Mouse (Mus musculus) hindbrain, embryonic 16.5 days (tissue): Measurements from ENCODE around the gene Trim34a. TPM values are rescaled to one million over a fixed set of nuclear protein-coding genes. Genes with fewer than 3 reads are reported as not detected.
"Not testable (repeated sequence)": the region's sequence is repeated elsewhere in the genome, so short reads cannot be mapped to it uniquely, and the experiment has no call there.

Source experiments
- ATAC-seq: fragments of 200-750 bp; cut with Nextera tagmentation; 2 replicates; pipeline ENCODE4 v1.8.0; 2017; ENCODE audit warnings: moderate TSS enrichment, moderate library complexity
- H3K27ac ChIP-seq: fragments of 300-500 bp; sonication (generic); 2 replicates; pipeline ENCODE4 v1.5.1; 2014; ENCODE audit warnings: low read depth, mild to moderate bottlenecking, control low read depth, low read length, moderate library complexity
- H3K27me3 ChIP-seq: fragments of 300-500 bp; sonication (generic); replicated peaks from 2 replicates; pipeline ENCODE4 v1.6.1; 2014; ENCODE audit warnings: low read length; ENCODE audit not compliant: control insufficient read depth, insufficient read depth
- H3K36me3 ChIP-seq: fragments of 300-500 bp; sonication (generic); 2 replicates; pipeline ENCODE4 v1.6.1; 2014; ENCODE audit warnings: mild to moderate bottlenecking, low read length, moderate library complexity, mixed read lengths; ENCODE audit not compliant: control insufficient read depth, insufficient read depth
- H3K4me1 ChIP-seq: fragments of 300-500 bp; sonication (generic); 2 replicates; pipeline ENCODE4 v1.6.1; 2014; ENCODE audit warnings: low read depth, low read length; ENCODE audit not compliant: control insufficient read depth, insufficient read depth
- H3K4me2 ChIP-seq: fragments of 300-500 bp; sonication (generic); 2 replicates; pipeline ENCODE4 v1.6.1; 2014; ENCODE audit warnings: mild to moderate bottlenecking, low read length, control low read depth, moderate library complexity
- H3K4me3 ChIP-seq: fragments of 300-500 bp; sonication (generic); 2 replicates; pipeline ENCODE4 v1.5.1; 2014; ENCODE audit warnings: mild to moderate bottlenecking, low read length, control low read depth, moderate library complexity
- H3K9ac ChIP-seq: fragments of 300-500 bp; sonication (generic); 2 replicates; pipeline ENCODE4 v1.6.1; 2014; ENCODE audit warnings: low read depth, mild to moderate bottlenecking, control low read depth, low read length, moderate library complexity
- H3K9me3 ChIP-seq: fragments of 300-500 bp; sonication (generic); 2 replicates; pipeline ENCODE4 v1.6.1; 2014; ENCODE audit warnings: mild to moderate bottlenecking, low read length, moderate library complexity; ENCODE audit not compliant: control insufficient read depth
- WGBS: fragments of 180-500 bp; shearing (Covaris S2); extraction: QIAGEN DNeasy Blood & Tissue Kit; methylation state at CpG from one replicate; pipeline ENCODE4 v1.1.7; 2014; 5-methylcytosine and 5-hydroxymethylcytosine counted together
- polyA plus RNA-seq: library from polyadenylated mRNA; unstranded; fragments of >200 nt; fragmentation: Nextera tagmentation; extraction: Ambion mirVana; gene quantifications from 2 replicates; pipeline ENCODE4 v1.2.1, GENCODE M21; 2015

The Trim34a gene
- polyA plus RNA-seq, 1 experiment from 2014 or later: 1.2 TPM

DNA sequence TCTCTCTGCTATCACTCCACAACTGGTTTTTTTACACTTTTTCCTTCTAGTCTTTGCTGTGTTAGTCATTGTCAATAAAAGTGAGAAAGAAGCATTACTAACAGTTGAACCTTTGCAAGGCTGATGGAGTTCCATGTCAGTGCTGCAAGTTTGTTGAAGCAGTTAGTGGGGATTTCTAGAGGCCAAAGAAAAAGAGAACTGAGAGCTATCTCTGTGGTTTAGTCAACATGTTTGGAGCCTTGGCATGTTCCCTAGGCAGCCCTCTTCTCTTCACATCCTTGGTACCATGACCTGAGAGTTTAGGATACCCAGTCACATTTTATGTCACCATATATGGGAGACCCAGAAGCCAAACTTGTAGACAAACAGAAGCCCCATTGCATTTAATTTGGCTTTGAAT, 3.4 kb upstream of the Trim34a start:
- no peak overlapping the region for H3K4me3 ChIP-seq
- no peaks in the 10 kb centered on the region for H3K4me1 ChIP-seq
- ATAC-seq: no peak
- H3K4me2 ChIP-seq: no peak overlapping the region
- H3K27ac ChIP-seq: no peak overlapping the region
- H3K27me3 ChIP-seq: no peaks in the 10 kb centered on the region
- no peaks in the 10 kb centered on the region for H3K9me3 ChIP-seq
- H3K36me3 ChIP-seq: no peaks in the 10 kb centered on the region
- H3K9ac ChIP-seq: no peak overlapping the region

DNA sequence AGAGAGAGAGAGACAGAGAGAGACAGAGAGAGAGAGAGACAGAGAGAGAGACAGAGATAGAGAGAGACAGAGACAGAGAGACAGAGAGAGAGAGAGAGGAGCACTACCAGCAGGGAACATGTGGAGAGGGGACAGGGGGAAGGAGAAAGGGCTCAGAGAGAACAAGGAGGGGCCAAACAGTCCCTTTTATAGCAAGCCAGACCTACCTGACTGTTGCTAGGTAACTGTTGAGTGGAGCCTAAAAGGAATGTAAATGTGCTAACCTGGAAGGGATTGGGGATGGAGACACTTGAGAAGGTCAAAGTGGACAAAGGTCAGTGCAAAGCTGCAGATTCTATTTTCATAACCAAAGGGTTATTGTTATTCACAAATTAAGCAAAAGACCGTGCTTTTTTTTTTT, 641 bp upstream of the Trim34a start:
- Histone ChIP-seq H3K27ac (no peak overlapping the region), H3K27me3 (no peaks in the 10 kb centered on the region), H3K4me3 (no peak overlapping the region), H3K4me1 (no peaks in the 10 kb centered on the region), H3K9ac (no peak overlapping the region), H3K4me2 (no peak overlapping the region), H3K36me3 (no peaks in the 10 kb centered on the region), H3K9me3 (no peaks in the 10 kb centered on the region)
- ATAC-seq: no peak
- 78% methylated on average over 1 of the region's 1 CpGs for WGBS

DNA sequence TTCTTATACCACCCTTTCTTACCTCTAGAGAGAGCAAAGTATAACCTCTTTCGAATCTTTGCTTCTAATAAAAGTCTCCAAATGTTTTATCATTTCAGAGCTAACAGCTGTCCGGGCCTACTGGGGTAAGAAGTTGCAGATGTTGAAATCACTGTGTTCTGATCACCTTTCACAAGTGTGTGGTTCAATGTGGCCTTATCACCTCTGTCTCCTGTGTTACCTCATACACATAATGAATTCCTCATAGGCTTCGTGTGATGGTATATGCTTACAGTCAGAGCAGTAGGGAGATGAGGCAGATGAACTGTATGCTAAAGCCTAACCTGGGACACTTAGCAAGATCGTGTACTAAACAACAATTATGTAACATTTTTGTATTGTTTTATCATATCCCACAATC, 16.1 kb downstream of the Trim34a start:
- H3K9ac ChIP-seq, H3K27ac ChIP-seq, H3K4me2 ChIP-seq, H3K4me1 ChIP-seq, ATAC-seq, H3K36me3 ChIP-seq, H3K9me3 ChIP-seq, H3K4me3 ChIP-seq, H3K27me3 ChIP-seq: not testable (repeated sequence)
- 91% methylated on average over 4 of the region's 4 CpGs for WGBS

DNA sequence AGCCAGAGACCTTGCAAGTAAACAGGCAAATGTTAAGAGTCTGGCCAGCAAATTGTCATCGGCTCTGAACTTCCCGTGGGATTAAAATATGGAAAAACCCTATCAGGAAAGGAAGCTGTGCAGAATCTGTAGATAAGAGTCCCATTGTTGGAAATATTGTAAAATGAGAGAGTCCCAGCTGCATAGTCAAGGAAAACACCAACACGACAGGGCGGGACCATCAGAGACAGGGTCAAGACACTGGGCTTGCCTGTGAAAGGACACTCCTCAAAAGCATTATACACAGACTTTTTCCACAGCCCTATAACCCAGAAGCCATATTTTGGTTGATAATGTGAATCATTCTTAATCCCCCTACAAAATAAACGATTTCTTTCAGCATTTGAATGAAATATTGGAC, 21.1 kb downstream of the Trim34a start:
- not testable (repeated sequence) for H3K9ac ChIP-seq, H3K36me3 ChIP-seq, H3K27ac ChIP-seq, H3K4me3 ChIP-seq, H3K27me3 ChIP-seq, H3K9me3 ChIP-seq, H3K4me2 ChIP-seq, ATAC-seq, H3K4me1 ChIP-seq
- 73% methylated on average over 2 of the region's 5 CpGs for WGBS

DNA sequence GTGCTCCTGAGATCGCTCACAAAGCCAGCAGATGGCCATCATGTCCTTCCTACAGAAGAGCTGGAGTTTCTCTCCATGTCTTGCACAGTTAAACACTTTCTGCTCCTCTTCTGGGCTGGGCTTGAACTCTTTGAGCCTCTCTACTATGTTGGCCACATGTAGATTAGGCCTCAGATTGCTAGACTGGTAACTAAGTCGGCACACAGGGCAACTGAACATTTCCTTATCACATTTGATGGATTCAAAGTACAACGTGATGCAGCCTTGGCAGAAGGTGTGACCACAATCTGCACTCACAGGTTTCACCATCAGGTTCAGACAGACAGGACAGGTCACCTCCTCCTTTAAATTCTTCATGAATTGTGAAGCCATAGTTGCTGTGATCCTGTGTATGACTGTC, 35.1 kb downstream of the Trim34a start:
- WGBS: 86% methylated on average over 3 of the region's 3 CpGs
- not testable (repeated sequence) for H3K9me3 ChIP-seq, H3K4me2 ChIP-seq, ATAC-seq, H3K9ac ChIP-seq, H3K4me3 ChIP-seq, H3K36me3 ChIP-seq, H3K27ac ChIP-seq, H3K27me3 ChIP-seq, H3K4me1 ChIP-seq

DNA sequence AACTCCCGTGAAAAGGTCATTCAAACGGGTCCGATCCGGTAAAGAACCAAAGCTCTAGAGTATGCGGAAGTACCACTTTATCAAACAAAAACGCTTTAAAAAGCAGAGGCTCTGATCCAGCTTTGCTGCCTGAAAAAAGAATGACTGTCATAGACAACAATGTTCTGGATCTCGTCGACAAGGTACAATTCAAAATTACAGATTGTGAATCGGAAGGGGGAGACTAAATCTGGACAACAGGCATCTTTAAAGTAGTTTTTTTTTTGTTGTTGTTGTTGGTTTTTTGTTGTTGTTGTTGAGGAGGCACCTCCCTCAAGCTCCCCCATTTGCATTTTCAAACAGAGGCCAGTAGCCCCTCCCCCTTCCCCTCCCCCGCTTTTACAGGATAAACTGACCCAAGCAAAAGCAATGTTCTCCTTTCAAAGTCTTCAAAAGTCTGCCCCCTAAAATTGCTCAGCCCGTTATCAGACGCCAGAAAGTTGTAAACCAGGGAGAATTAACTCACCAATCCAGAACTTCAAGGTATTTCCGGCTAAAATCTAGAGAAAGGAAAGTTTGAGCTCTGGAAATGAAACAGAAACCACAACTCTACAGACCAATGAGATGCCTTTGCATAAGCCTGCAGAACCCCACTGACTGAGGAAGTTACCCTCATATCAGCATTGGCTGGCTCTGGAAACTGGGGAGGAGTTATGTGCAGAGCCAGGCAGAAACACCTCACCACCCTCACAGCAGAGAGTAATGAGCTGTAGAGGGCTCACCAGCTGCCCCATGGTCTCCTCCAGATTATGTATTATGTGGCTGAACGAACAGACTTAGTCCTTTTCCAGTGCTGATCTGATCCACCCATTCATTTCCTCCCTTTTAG, 43.6 kb downstream of the Trim34a start, which contains the start of gene Trim5:
TSS of gene Trim5 (minus strand) at position 519 of the 868 bp plus-strand sequence.
- H3K9ac ChIP-seq, H3K27ac ChIP-seq, H3K27me3 ChIP-seq, H3K9me3 ChIP-seq, H3K4me3 ChIP-seq, H3K36me3 ChIP-seq, H3K4me1 ChIP-seq: not testable (repeated sequence)
- peak within 1 kb of the TSS; percentile 14; the same call in 1 of the 2 replicates for H3K4me2 ChIP-seq
- 47% methylated on average over 14 of the region's 14 CpGs for WGBS
- ATAC-seq: peak; percentile 58; the same call in 1 of the 2 replicates

DNA sequence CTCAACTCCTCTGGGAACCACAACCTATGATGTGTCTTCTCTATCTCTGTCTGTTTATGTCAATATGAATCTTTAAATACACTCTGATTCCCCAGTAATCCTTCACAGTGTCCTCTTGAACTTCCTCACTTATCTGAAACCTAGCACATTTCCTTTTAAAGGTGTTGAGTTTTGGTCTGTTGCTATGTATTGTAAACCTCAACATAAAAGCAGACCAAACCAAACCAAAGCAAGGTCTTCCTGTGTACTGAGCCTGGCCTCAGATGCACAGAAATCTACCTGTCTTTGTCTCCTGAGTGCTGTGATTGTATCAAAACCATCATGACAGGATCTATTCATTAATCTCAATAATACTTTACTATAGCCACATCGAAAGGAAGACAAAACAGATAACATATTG, 46.4 kb downstream of the Trim34a start:
- no peaks in the 10 kb centered on the region for H3K36me3 ChIP-seq
- H3K27me3 ChIP-seq: no peaks in the 10 kb centered on the region
- ATAC-seq: no peak
- no peaks in the 10 kb centered on the region for H3K9me3 ChIP-seq
- no peak overlapping the region for H3K4me3 ChIP-seq
- no peak overlapping the region for H3K27ac ChIP-seq
- no peak overlapping the region for H3K9ac ChIP-seq
- no peak overlapping the region for H3K4me2 ChIP-seq
- H3K4me1 ChIP-seq: no peaks in the 10 kb centered on the region
- WGBS: 89% methylated on average over 1 of the region's 1 CpGs

DNA sequence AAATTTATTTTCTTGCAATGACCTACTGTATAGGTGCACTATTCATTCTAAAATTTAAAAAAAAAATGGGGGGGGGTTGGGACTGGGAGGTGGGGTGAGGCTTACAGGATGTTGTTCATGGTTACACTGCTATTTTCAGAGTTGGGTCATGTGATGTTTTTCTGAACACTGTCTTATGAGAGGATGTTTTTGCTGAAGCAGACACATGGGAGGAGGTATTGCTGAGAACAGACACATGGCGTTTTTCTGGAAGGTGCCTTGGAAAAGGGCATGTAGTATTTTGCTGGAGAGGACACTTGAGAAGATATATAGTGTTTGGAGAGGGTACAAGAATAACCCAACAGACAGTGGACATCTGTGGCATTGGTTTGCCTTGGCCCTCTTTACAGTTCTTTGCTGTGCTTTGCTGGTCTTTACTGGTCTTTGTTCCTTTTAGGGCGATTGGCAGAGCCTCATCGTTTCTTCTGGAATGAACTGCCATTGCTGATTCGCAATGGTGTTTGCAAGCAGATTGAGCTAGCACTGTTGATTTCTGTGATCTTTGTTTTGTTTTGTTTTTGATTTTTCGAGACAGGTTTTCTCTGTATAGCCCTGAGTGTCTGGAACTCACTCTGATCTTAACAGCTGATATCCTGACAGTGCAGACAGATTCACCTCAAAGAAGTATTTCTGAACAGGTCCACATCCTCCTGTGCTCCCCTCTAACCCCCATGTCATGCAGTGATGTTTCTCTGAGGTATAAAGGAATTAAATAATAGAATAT, 47.6 kb downstream of the Trim34a start:
- Histone ChIP-seq H3K27ac (no peak overlapping the region), H3K4me1 (no peaks in the 10 kb centered on the region), H3K27me3 (no peaks in the 10 kb centered on the region), H3K36me3 (no peaks in the 10 kb centered on the region), H3K9me3 (no peaks in the 10 kb centered on the region), H3K4me2 (no peak overlapping the region), H3K9ac (no peak overlapping the region), H3K4me3 (no peak overlapping the region)
- no peak for ATAC-seq
- 84% methylated on average over 5 of the region's 5 CpGs for WGBS
